Mouse (Mus musculus) lung, embryonic 14.5 days (tissue): ENCODE results near the gene Rsc1a1. TPM values are rescaled to one million over a fixed set of nuclear protein-coding genes. Genes with fewer than 3 reads are reported as not detected.

Experiments
- ATAC-seq: fragments of 200-750 bp; cut with Nextera tagmentation; 2 replicates; pipeline ENCODE4 v1.8.0; 2017; ENCODE audit warnings: mild to moderate bottlenecking, moderate TSS enrichment, moderate library complexity; ENCODE audit not compliant: insufficient read depth
- DNase-seq: peaks from one replicate; pipeline ENCODE4 v3.0.0-alpha.2; 2015
- H3K27ac ChIP-seq: fragments of 300-500 bp; sonication (generic); 2 replicates; pipeline ENCODE4 v1.5.1; 2014; ENCODE audit warnings: low read depth, mild to moderate bottlenecking, moderate library complexity
- H3K27me3 ChIP-seq: fragments of 300-500 bp; sonication (generic); 2 replicates; pipeline ENCODE4 v1.6.1; 2014; ENCODE audit warnings: low read length, control low read depth; ENCODE audit not compliant: insufficient read depth
- H3K36me3 ChIP-seq: fragments of 300-500 bp; sonication (generic); 2 replicates; pipeline ENCODE4 v1.6.1; 2014; ENCODE audit warnings: control low read depth; ENCODE audit not compliant: insufficient read depth
- H3K4me1 ChIP-seq: fragments of 300-500 bp; sonication (generic); 2 replicates; pipeline ENCODE4 v1.6.1; 2014; ENCODE audit warnings: antibody characterized with exemption, control low read depth; ENCODE audit not compliant: insufficient read depth
- H3K4me2 ChIP-seq: fragments of 300-500 bp; sonication (generic); 2 replicates; pipeline ENCODE4 v1.6.1; 2014; ENCODE audit warnings: mild to moderate bottlenecking
- H3K4me3 ChIP-seq: fragments of 300-500 bp; sonication (generic); 2 replicates; pipeline ENCODE4 v1.5.1; 2014; ENCODE audit warnings: low read depth, low read length
- H3K9ac ChIP-seq: fragments of 300-500 bp; sonication (generic); 2 replicates; pipeline ENCODE4 v1.6.1; 2014
- H3K9me3 ChIP-seq: fragments of 300-500 bp; sonication (generic); 2 replicates; pipeline ENCODE4 v1.6.1; 2016; ENCODE audit warnings: low read depth, low read length, control low read depth
- CTCF ChIP-seq: IDR thresholded peaks from 2 replicates; pipeline ENCODE4 v1.5.1; 2016; ENCODE audit warnings: antibody characterized with exemption, low read depth
- WGBS: fragments of 180-500 bp; shearing (Covaris S2); extraction: QIAGEN DNeasy Blood & Tissue Kit; methylation state at CpG from one replicate; pipeline ENCODE4 v1.1.7; 2014; 5-methylcytosine and 5-hydroxymethylcytosine counted together
- polyA plus RNA-seq: library from polyadenylated mRNA; unstranded; fragments of >200 nt; fragmentation: Nextera tagmentation; extraction: Ambion mirVana; gene quantifications from 2 replicates; pipeline ENCODE4 v1.2.1, GENCODE M21; 2014

The Rsc1a1 gene
- polyA plus RNA-seq = 0.38 and 3.2 TPM in 2 replicates

- no peak for ATAC-seq
These were observed at the start of gene Rsc1a1 for GRCm38 (mm10) chr4:141685499-141685898. Rsc1a1 (minus strand) TSS chr4:141685599.

GRCm38 (mm10) chr4:141735206-141735560 lies 49.8 kb upstream of the Rsc1a1 start:
- Histone ChIP-seq H3K4me3 (peak overlapping the region; percentile 36), H3K9ac (no peak overlapping the region), H3K27ac (no peak overlapping the region), H3K9me3 (no peaks in the 10 kb centered on the region), H3K4me1 (no peaks in the 10 kb centered on the region), H3K4me2 (peak overlapping the region; percentile 66), H3K36me3 (no peaks in the 10 kb centered on the region), H3K27me3 (no peaks in the 10 kb centered on the region)
- WGBS = 24% methylated on average over 9 of the region's 9 CpGs
- ATAC-seq (no peak; the same call in 1 of the 2 replicates), DNase-seq (no peak)
- no peak for TF ChIP-seq CTCF

More at GRCm38 (mm10) chr4:141685499-141685898, at the start of gene Rsc1a1:
- Histone ChIP-seq H3K4me3 (no peak within 1 kb of the TSS), H3K4me1 (0 out of 2 replicates have a peak, but pooled peaks cover 3% of the 10 kb centered on the region), H3K4me2 (no peak within 1 kb of the TSS), H3K36me3 (peaks cover 75% of the 10 kb centered on the region), H3K9me3 (no peaks in the 10 kb centered on the region), H3K9ac (no peak within 1 kb of the TSS), H3K27me3 (no peaks in the 10 kb centered on the region), H3K27ac (peak within 1 kb of the TSS; percentile 36; the same call in 1 of the 2 replicates)
- WGBS = 89% methylated on average over 6 of the region's 6 CpGs
- no peak for DNase-seq
- TF ChIP-seq CTCF = no peak

- Histone ChIP-seq H3K4me1 (no peaks in the 10 kb centered on the region), H3K36me3 (no peaks in the 10 kb centered on the region), H3K27ac (peak overlapping the region; percentile 79), H3K4me2 (peak overlapping the region; percentile 66), H3K27me3 (no peaks in the 10 kb centered on the region), H3K4me3 (peak overlapping the region; percentile 36), H3K9ac (peak overlapping the region; percentile 41), H3K9me3 (no peaks in the 10 kb centered on the region)
- ATAC-seq (peak; percentile 99), DNase-seq (peak; percentile 97)
- WGBS = 5% methylated on average over 24 of the region's 24 CpGs
- no peak for TF ChIP-seq CTCF
These were observed 49.2 kb upstream of the Rsc1a1 start for GRCm38 (mm10) chr4:141734446-141735205.

- no peak overlapping the region for H3K4me3 ChIP-seq
- no peaks in the 10 kb centered on the region for H3K4me1 ChIP-seq
- no peak overlapping the region for H3K27ac ChIP-seq
- no peaks in the 10 kb centered on the region for H3K27me3 ChIP-seq
- DNase-seq (no peak), ATAC-seq (no peak)
- no peak overlapping the region for H3K9ac ChIP-seq
- WGBS = 72% methylated on average over 5 of the region's 5 CpGs
- H3K9me3 ChIP-seq = no peaks in the 10 kb centered on the region
- no peak overlapping the region for H3K4me2 ChIP-seq
- no peak for TF ChIP-seq CTCF
- H3K36me3 ChIP-seq = no peaks in the 10 kb centered on the region
These were observed 46.4 kb upstream of the Rsc1a1 start for GRCm38 (mm10) chr4:141731766-141732165.

- H3K27me3 ChIP-seq = no peaks in the 10 kb centered on the region
- 81% methylated on average over 13 of the region's 13 CpGs for WGBS
- no peak overlapping the region for H3K4me2 ChIP-seq
- ATAC-seq (no peak), DNase-seq (no peak)
- no peaks in the 10 kb centered on the region for H3K36me3 ChIP-seq
- TF ChIP-seq CTCF = no peak
- H3K9ac ChIP-seq = no peak overlapping the region
- no peaks in the 10 kb centered on the region for H3K9me3 ChIP-seq
- H3K27ac ChIP-seq = no peak overlapping the region
- H3K4me1 ChIP-seq = no peaks in the 10 kb centered on the region
- H3K4me3 ChIP-seq = no peak overlapping the region
These were observed 45.0 kb upstream of the Rsc1a1 start for GRCm38 (mm10) chr4:141730401-141730800.

- Histone ChIP-seq H3K4me3 (no peak overlapping the region), H3K4me1 (no peaks in the 10 kb centered on the region), H3K9me3 (no peaks in the 10 kb centered on the region), H3K27ac (no peak overlapping the region), H3K4me2 (no peak overlapping the region), H3K9ac (no peak overlapping the region), H3K36me3 (no peaks in the 10 kb centered on the region), H3K27me3 (no peaks in the 10 kb centered on the region)
- no peak for ATAC-seq
- no peak for DNase-seq
- TF ChIP-seq CTCF = no peak
- 81% methylated on average over 3 of the region's 3 CpGs for whole genome bisulfite sequencing
These were observed 43.9 kb upstream of the Rsc1a1 start for GRCm38 (mm10) chr4:141729266-141729665.

GRCm38 (mm10) chr4:141725738-141726137 lies 40.3 kb upstream of the Rsc1a1 start:
- Histone ChIP-seq H3K27ac (no peak overlapping the region), H3K4me1 (peaks cover 18% of the 10 kb centered on the region; the same call in 1 of the 2 replicates), H3K27me3 (no peaks in the 10 kb centered on the region), H3K4me3 (no peak overlapping the region), H3K36me3 (no peaks in the 10 kb centered on the region), H3K9ac (no peak overlapping the region), H3K9me3 (no peaks in the 10 kb centered on the region), H3K4me2 (no peak overlapping the region)
- DNase-seq = no peak
- no peak for TF ChIP-seq CTCF
- WGBS = 51% methylated on average over 3 of the region's 3 CpGs
- no peak for ATAC-seq
